In the genomic region with DNA sequence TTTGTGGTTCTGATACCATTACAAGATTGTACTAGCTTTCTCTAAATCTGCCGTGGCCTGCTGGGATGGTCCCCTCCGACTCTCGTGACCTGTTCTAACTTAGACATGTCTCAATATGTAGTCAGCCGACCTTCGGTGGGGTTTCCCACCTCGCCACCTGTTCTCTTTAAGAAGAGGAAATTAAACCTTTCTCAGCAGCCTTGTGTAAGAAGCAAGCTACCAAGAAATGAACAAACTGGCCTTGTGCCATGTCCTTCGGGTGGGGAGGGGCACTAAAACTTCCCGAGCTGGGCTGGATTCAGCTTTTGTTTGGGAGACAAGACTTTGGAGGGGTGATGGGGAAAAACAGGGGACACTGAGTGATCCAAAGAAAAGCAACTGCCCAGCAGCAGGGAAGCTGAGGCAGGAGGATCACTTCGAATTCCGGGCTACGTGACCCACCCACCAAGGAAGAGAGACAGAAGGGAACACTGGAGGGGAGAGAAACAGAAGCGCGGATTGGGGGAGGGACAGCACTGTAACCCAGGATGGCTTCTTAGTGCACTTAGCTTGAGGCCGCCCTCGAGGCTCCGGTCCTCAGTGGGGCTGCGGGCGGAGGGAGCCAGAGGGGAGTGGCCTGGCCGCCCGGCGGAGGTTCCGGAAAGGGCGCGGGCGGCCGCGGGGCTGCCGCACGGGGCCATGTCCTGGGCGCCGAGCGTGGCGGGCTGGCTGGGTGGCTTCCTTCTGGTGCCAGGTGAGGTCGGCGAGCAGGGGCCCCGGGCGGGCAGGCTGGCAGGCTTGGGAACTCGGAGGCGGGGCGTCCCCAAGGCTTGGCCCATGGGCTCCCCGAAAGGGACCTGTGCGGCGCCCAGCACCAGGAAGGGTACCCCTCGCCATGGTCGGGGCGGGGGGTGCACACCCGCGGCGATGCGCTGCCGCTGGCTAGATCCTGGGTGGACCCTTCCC, we compare ENCODE assay signal across 8 mouse cellular contexts. TPM values are rescaled to one million over a fixed set of nuclear protein-coding genes. Genes with fewer than 3 reads are reported as not detected.
DNase-seq lines count a peak whose midpoint lies in the region; ATAC-seq lines count a peak whose summit lies in the region.

A gene (plus strand): TSS at position 525 of the 945 bp plus-strand sequence.

- H3K9me3 ChIP-seq in forebrain, embryonic 12.5 days, result no peaks in the 10 kb centered on the region
- no peaks in the 10 kb centered on the region for H3K9me3 ChIP-seq in heart, embryonic 15.5 days (replicated peaks)
- no peaks in the 10 kb centered on the region for H3K9me3 ChIP-seq in neural tube, embryonic 13.5 days

- H3K36me3 ChIP-seq in forebrain, embryonic 12.5 days (replicated peaks), result peaks cover 10% of the 10 kb centered on the region
- peaks cover 3% of the 10 kb centered on the region; the same call in 1 of the 2 replicates for H3K36me3 ChIP-seq in heart, embryonic 15.5 days
- peaks cover 9% of the 10 kb centered on the region for H3K36me3 ChIP-seq in neural tube, embryonic 13.5 days

- peaks cover 8% of the 10 kb centered on the region for H3K27me3 ChIP-seq in forebrain, embryonic 12.5 days
- H3K27me3 ChIP-seq in heart, embryonic 15.5 days, result no peaks in the 10 kb centered on the region
- H3K27me3 ChIP-seq in neural tube, embryonic 13.5 days, result 0 out of 2 replicates have a peak, but pooled peaks cover 6% of the 10 kb centered on the region

- H3K4me3 ChIP-seq in forebrain, embryonic 12.5 days (replicated peaks), result peak within 1 kb of the TSS; percentile 61
- peak within 1 kb of the TSS; percentile 89 for H3K4me3 ChIP-seq in heart, embryonic 15.5 days
- peak within 1 kb of the TSS; percentile 55 for H3K4me3 ChIP-seq in neural tube, embryonic 13.5 days

- H3K4me1 ChIP-seq in forebrain, embryonic 12.5 days, result peaks cover 16% of the 10 kb centered on the region
- H3K4me1 ChIP-seq in heart, embryonic 15.5 days (replicated peaks), result peaks cover 34% of the 10 kb centered on the region
- H3K4me1 ChIP-seq in neural tube, embryonic 13.5 days (replicated peaks), result peaks cover 16% of the 10 kb centered on the region

- peak within 1 kb of the TSS; percentile 98 for H3K4me2 ChIP-seq in forebrain, embryonic 12.5 days
- peak within 1 kb of the TSS; percentile 82 for H3K4me2 ChIP-seq in heart, embryonic 15.5 days
- peak within 1 kb of the TSS; percentile 90 for H3K4me2 ChIP-seq in neural tube, embryonic 13.5 days

- peak; percentile 84 for ATAC-seq in forebrain, embryonic 12.5 days (ENCODE audit: low FRiP score)
- peak; percentile 89 for ATAC-seq in heart, embryonic 15.5 days (replicated peaks; ENCODE audit: insufficient number of reproducible peaks, insufficient read depth, low FRiP score, low read depth)
- peak; percentile 77 for ATAC-seq in neural tube, embryonic 13.5 days (ENCODE audit: low read depth)

- peak; percentile 60 to 61 for DNase-seq in CD8-positive naive resting alpha-beta T cell, adult 2 months (ENCODE audit: low read depth in 2 of 2, low spot score in 2 of 2)
- peak; percentile 63 for DNase-seq in c-Kit-negative CD71-positive TER-119-positive erythroid progenitor cells, embryonic 14.5 days (ENCODE audit: low read depth, low spot score)
- peak; percentile 90 for DNase-seq in kidney, postnatal 14 days
- DNase-seq in lung, adult 18-20 months, result peak; percentile 85 to 86
- peak; percentile 81 for DNase-seq in testis, postnatal 10 days (ENCODE audit: low spot score)

- 8% methylated on average over 49 of the region's 51 CpGs for WGBS in forebrain, embryonic 12.5 days
- WGBS in heart, embryonic 15.5 days, result 4% methylated on average over 45 of the region's 51 CpGs
- 7% methylated on average over 51 of the region's 51 CpGs for WGBS in neural tube, embryonic 13.5 days

- peak within 1 kb of the TSS; percentile 73 for H3K9ac ChIP-seq in forebrain, embryonic 12.5 days
- H3K9ac ChIP-seq in heart, embryonic 15.5 days, result peak within 1 kb of the TSS; percentile 96
- peak within 1 kb of the TSS; percentile 77 for H3K9ac ChIP-seq in neural tube, embryonic 13.5 days

- no peak within 1 kb of the TSS for H3K27ac ChIP-seq in forebrain, embryonic 12.5 days
- H3K27ac ChIP-seq in heart, embryonic 15.5 days, result peak within 1 kb of the TSS; percentile 94
- peak within 1 kb of the TSS; percentile 30 for H3K27ac ChIP-seq in neural tube, embryonic 13.5 days (replicated peaks)

RNA-seq across cellular contexts. Expression of the gene that starts here (rescaled TPM):
- polyA plus RNA-seq in forebrain, embryonic 12.5 days (2016; fragmentation: Nextera tagmentation; extraction: Ambion mirVana), result 5.8 and 6.3 TPM in 2 replicates
- polyA plus RNA-seq in heart, embryonic 15.5 days (2015; fragmentation: Nextera tagmentation; extraction: Ambion mirVana), result 57.9 and 58.9 TPM in 2 replicates
- polyA plus RNA-seq in neural tube, embryonic 13.5 days (2015; fragmentation: Nextera tagmentation; extraction: Ambion mirVana), result 11.8 and 13.1 TPM in 2 replicates
